Mouse (Mus musculus) monocyte, adult 2 months (primary cell): ENCODE results near the gene Ano8.
A peak's percentile ranks its signal among the peaks of the same experiment; 100 is the strongest.
"Not testable (repeated sequence)": the region's sequence is repeated elsewhere in the genome, so short reads cannot be mapped to it uniquely, and the experiment has no call there.

Experiments
- DNase-seq, 2 experiments: peaks; one replicate each; pipeline ENCODE4 v3.0.0; 2022; ENCODE audit warnings: low spot score in 2 of 2, low read depth in 1 of 2

Gene Ano8

GRCm38 (mm10) chr8:71485142-71486135 is at the start of gene Ano8:
Gene Ano8, minus strand, starts transcription at chr8:71485963.
- DNase-seq, result peak in 1 of 2 experiments; percentile 54

DNA sequence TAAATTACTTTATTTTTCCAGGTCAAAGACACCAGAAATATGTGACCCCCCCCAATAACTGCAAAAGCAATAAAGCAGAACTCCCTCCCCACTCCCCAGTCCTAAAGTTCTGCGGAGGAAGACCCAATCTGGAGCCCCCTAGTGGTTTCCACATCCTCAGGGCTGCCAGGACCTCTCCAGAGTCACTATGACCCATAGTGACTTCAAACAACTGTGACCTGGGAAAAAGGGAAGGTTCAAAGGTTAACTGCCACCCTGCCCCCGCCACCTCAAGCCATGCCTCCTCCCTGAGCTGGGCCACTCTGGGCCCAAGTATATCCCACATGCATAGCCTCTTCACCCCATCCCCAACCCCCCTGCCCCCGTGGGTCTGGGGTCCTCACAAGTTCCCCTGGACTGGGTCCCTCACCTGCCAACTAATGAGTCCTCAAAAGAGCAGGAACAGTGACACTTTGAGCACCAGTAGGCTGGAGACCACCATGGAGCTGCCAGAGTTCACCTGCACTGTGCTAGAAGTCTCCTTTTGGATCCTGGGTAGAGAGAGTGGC is 48.6 kb upstream of the Ano8 start:
- DNase-seq, result no peak

DNA sequence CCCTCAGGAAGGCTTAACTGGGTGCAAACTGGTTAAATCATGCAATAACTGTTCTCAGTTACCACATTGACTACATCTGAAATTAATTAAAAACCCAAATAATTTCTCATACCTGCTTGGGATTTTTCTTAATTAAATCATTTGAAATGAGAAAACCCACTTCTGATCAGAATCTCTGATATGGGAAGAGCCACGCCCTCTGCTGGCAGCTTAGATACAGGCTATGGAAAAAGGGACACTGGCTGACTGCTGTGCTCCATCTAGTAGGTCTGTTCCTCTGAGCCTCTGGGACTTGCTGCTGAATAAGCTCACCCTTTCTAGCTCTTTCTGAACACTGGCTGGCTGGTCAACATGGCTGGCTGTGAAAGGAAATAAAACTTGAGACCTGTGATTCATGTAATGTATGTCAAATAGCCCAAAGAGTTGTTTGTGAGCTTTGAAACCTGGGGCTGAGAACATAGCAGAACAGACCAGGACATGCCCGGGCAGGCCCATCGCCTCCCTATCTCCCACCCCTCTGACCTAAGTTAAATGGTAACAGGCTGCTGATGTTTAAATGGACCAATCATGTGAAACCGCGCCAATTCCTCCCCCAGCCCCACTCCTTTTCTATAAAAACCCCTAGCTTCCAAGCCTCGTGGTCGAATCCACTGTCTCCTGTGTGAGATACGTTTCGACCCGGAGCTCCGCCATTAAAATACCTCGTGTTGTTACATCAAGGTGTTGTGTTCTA is 45.1 kb upstream of the Ano8 start:
- DNase-seq, result not testable (repeated sequence)

GRCm38 (mm10) chr8:71528362-71529073 is 42.8 kb upstream of the Ano8 start:
- no peak for DNase-seq

GRCm38 (mm10) chr8:71527162-71527870 is 41.6 kb upstream of the Ano8 start:
- DNase-seq, result no peak

DNA sequence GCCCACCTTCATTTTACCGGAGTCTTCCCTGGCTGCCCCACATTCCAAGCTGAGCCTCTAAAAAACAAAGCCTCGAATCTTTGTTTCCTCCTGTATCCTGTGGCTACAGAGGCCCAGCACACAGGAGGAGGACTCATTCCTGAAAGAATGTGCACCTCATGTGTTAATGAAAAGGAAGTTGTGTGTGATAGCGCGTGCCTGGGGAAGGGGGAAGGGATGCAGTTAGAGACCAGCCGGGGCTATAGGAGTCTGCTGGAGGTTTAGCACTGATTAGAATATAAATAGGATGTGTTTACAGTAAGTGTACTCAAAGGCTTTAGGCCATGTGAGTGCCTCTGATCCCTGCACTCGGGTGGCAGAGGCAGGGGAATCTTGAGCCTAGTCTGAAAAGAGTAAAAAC is 40.5 kb upstream of the Ano8 start:
- no peak for DNase-seq

- no peak for DNase-seq
These were observed 39.7 kb upstream of the Ano8 start, which contains the start of gene Ccdc194 for GRCm38 (mm10) chr8:71525226-71526050. Gene Ccdc194, minus strand, starts transcription at chr8:71525711.

DNA sequence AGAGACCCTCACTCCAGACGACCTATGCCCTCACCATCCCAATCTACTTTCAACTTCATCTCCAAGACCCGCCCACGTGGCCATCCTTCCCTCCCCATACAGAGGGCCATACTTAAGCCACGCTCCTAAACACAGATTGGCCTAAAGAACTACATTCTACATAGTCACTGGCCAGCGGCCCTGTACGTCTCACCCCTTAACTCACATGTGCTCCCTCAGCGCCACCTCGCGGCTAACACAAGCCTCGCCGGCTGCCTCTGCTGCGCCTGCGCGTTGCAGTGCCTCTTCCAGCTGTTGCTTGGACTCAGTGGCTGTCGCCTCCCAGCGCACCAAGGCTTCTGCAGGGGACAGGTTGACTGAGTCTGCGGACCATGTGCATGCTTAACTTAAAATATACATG is 35.9 kb upstream of the Ano8 start:
- DNase-seq, result peak; percentile 80 to 94

DNA sequence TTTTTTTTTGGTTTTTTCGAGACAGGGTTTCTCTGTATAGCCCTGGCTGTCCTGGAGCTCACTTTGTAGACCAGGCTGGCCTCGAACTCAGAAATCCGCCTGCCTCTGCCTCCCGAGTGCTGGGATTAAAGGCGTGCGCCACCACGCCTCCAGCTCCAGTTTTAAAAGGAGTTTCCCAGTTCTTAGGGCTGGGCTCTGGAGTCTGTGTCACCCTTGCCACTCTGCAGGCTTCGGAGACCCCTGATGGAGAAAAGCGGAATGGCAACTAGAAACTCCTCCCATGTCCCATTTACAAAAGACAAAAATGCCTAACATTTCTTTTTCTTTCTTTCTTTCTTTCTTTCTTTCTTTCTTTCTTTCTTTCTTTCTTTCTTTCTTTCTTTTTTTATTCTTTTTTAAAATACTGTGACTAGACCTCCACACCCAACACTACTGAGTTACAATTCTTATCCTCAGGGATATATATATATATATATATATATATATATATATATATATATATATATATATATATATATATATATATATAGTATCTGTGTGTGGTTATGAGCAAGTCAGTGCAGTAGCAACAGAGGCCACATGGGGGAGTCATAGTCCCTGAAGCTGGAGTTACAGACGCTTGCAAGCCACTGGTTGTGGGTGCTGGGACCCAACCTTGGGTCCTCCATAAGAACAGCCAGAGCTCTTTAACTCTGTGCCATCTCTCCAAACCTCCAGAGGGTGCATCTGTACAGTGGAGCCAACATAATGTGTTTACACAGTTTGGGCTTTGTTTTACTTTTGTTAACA is 33.5 kb upstream of the Ano8 start:
- DNase-seq, result not testable (repeated sequence)

DNA sequence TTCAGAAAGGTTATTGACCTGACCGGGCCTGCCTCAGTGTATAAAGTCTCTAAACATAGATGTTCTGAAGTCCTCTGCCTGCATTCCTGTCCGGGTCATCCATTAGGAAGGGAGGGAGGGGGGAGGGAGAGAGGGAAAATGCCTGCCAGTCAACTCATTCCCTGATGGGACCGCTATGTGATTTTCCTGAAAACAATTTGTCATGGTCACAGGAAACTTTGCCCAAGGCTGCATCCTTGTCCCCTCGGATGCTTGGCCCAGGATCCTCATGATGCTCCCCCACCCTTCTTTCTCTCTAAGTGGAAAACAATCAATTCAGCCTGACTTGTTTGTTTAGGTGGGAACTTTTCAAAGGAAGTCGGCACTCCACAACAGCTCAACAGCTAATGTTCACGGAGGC is 31.0 kb upstream of the Ano8 start:
- no peak for DNase-seq

DNA sequence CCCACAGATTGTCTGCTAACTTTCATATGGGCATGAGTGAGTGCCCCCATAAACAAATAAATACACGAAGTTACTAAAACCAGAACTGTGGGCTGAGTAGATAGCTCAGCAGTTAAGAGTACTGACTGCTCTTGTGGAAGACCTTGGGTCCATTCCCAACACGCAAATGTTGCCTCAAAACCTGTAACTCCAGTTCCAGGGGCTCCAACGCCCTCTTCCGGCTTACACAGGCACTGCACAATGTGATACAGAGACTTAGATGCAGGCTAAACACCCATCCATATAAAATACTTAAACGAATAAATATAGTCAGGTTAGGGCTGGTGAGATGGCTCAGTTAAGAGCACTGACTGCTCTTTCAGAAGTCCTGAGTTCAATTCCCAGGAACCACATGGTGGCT is 29.3 kb upstream of the Ano8 start:
- no peak for DNase-seq

DNA sequence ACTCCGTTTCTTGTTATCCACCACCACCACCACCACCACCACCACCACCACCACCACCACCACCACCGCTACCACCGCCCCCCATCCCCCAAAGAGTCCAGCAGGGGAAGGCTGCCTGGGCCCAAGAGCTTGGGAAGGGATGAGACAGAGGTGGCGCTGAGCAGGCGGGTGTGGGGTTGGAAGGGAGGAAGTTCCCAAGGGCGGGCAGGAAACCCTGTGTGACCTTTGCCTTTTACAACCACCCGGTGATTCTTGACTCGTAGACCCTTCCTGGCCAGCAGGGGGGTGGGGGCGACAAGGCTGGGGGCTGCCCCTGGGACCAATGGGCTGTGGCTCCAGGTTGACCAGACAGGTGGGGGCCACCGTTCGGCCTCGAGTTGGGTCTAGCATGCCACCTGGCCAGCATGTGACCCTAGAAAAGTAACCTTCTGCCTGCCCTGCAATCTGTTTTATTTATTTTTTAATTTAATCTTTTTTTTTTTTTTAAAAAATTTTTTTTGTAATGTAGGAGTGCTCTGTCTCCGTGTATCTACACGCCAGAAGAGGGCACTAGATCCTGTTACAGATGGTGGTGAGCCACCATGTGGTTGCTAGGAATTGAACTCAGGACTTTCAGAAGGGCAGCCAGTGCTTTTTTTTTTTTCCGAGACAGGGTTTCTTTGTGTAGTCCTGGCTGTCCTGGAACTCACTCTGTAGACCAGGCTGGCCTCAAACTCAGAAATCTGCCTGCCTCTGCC is 27.4 kb upstream of the Ano8 start:
- no peak for DNase-seq

DNA sequence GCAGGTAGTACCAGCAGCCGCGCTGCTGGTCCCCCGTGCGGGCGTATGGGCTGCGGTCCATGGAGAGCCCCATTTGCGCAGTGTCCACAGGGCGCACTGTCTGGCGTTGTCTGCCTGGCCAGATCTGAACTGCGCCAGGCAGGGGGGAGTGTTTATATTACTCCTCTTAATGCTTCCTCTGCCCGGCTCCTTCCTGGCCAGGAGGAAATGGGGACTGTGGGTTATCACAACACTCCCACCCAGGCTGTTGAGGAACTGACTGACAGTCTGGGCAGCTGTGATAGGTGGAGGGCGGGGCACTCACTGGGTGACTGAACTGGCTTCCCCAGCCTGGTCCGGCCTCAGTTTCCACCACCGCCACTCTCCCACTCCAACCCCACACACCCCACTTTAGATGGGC is 25.9 kb upstream of the Ano8 start, which contains the start of gene Plvap:
TSS of gene Plvap (minus strand) at position 109 of the 400 bp plus-strand sequence.
- DNase-seq, result no peak

DNA sequence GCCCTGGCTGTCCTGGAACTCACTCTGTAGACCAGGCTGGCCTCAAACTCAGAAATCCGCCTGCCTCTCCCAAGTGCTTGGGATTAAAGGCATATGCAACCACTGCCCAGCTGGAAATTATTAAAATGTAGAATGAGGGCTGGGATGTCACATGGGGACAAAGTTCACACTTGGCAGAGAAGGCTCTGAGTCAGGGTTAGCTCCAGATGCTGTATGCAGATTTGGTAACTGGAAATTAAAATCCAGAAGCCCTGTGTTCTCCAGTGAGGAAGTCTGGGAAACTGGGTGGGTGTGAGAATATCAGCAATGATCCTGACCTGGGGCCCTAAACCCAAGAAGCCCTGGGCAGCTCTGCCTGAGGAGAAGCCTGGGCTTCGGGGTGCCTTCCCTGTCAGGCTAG is 23.6 kb upstream of the Ano8 start:
- no peak for DNase-seq

- DNase-seq, result no peak
These were observed 21.9 kb upstream of the Ano8 start for GRCm38 (mm10) chr8:71507589-71508104.

GRCm38 (mm10) chr8:71505979-71506378 is 20.2 kb upstream of the Ano8 start:
- no peak for DNase-seq

- no peak for DNase-seq
These were observed 19.6 kb upstream of the Ano8 start for GRCm38 (mm10) chr8:71505326-71505725.

DNA sequence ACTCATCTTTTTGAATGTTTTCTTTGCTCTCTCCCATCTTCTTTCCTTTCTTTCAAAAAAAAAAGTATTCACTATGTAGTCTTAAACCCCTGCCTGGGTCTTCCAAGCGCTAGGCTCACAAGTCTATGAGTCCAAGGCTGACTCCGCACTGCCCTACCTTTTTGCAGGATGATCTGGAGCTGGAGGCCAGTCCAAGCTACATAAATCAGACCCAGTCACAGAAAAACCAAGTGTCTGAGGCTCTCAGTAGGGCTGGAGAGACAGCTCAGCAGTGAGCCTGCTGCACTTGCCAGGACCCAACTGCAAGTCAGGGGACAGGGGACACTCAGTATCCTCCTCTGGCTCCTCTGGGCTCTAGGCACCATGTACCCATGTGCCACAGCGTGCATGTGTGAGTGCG is 18.6 kb upstream of the Ano8 start:
- DNase-seq, result no peak
